Mouse (Mus musculus): Measurements from ENCODE around the gene Ccdc85b. TPM values are rescaled to one million over a fixed set of nuclear protein-coding genes. Genes with fewer than 3 reads are reported as not detected.

Ccdc85b gene
- total RNA-seq, 2 experiments from 2014 or later, result 7.8 to 11.9 TPM

DNA sequence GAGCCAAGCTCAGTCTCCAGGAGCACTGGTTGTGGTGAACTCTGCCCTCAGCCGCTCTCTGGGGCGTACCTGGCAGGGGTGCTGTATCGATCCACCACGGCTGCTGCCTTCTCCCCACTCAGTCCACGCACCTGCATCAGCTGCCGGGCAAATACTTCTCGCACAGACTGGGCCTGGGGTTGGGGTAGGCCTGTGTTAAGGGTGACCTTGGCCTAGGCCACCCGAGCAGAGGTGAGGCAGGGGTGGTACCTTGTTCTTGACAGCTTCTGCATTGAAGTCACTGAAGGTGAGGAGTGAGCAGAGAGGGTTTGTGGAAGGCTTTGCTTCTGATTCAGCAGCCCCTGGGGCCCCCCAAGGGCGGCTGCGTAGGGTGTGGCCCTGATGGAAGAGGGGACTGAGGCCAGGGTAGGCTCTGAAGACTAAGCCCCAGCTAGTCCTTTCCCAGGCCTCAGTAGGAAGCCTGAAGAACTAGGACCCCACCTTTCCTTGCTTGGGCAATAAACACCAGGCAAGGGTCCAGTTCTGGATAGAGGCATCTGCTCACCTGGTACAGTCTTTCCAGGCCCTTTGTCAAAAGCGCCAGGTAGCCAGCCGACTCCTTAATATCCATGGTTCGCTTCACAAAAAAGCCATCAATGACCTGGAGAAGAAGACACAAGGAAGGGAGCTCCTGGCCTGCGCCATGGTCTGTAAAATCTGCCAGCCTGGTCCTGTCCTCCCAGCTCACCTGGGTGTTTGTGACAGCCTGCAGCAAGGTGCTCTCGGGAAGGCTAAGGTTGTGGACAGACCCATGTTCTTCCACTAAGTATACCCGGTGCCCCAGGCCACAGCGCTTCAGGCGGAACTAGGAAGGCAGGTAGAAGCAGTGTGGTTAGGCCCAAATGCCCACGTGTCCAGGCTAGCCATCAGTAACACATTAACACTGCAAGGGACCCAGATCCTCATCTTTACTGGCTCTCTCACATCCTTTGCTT is 26.0 kb upstream of the Ccdc85b start:
- intact Hi-C loops (cut with DNase I), result no loop called here
- no peak for DNase-seq (ENCODE audit: low spot score)

GRCm38 (mm10) chr19:5481398-5481797 is 23.7 kb upstream of the Ccdc85b start:
- DNase-seq (ENCODE audit: low spot score), result no peak
- intact Hi-C loops (cut with DNase I), result no loop called here

DNA sequence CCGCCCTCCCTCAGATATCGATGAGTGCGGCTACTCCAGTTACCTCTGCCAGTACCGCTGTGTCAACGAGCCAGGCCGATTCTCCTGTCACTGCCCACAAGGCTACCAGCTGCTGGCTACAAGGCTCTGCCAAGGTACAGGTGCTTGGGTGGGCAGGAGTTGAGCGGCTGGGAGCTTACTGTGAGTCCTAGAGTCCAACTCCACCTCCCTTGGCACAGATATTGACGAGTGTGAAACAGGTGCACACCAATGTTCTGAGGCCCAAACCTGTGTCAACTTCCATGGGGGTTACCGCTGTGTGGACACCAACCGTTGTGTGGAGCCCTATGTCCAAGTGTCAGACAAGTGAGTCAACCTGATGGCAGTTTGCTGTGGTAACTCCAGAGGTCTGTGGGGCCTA is 22.3 kb upstream of the Ccdc85b start:
- no peak for DNase-seq (ENCODE audit: low spot score)
- intact Hi-C loops (cut with DNase I), result no loop called here

DNA sequence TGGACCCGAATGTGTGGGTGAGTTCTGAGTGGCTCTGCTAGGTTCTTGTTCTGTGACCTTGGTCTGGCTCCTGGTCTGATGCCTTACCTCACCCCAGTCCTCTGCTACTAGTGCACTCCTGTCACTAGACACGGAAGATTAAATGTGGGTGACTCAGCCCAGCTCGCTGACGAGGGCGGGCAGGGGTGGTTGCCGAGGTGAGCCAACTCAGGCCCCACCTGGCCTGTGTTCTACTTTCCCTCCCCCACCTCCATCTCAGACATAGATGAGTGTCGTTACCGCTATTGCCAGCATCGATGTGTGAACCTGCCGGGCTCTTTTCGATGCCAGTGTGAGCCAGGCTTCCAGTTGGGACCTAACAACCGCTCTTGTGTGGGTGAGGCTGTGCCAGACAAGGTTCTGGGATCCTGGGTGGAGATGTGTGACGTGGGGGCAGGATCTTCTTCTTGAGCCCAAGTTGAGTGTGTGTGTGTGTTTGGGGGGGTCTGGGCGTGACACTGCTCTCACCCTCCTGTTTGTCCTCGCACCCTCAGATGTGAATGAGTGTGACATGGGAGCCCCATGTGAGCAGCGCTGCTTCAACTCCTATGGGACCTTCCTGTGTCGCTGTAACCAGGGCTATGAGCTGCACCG is 20.1 kb upstream of the Ccdc85b start:
- DNase-seq (ENCODE audit: low spot score), result no peak
- intact Hi-C loops (cut with DNase I), result no loop called here

DNA sequence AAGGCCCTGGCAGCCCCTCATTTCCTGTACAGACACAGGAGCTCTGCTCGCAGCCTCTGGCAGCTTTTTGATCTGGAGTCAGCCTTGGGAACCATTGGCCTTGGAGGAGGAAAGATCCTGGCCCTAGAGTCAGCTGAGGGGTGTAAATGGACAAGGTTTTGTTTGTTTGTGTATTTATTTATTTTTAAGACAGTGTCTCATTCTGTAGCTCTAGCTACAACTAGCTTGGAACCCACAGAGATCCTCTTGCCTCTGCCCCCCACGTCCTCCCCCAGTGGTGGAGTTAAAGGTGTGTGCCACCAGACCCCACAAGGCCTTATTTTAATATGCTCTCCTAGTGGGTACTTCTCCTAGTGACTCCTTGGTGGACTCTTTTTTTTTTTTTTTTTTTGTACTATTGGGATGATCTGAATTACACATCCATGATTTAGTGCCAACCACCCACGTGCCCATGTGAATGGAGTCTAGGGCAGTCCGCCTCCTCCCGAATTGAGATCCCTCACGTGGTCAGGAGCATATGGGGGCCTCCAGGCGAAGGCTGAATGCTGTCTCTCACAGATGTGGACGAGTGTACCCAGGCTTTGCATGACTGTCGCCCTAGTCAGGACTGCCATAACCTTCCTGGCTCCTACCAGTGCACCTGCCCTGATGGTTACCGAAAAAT is 19.4 kb upstream of the Ccdc85b start:
- no peak for DNase-seq (ENCODE audit: low spot score)
- intact Hi-C loops (cut with DNase I), result no loop called here

DNA sequence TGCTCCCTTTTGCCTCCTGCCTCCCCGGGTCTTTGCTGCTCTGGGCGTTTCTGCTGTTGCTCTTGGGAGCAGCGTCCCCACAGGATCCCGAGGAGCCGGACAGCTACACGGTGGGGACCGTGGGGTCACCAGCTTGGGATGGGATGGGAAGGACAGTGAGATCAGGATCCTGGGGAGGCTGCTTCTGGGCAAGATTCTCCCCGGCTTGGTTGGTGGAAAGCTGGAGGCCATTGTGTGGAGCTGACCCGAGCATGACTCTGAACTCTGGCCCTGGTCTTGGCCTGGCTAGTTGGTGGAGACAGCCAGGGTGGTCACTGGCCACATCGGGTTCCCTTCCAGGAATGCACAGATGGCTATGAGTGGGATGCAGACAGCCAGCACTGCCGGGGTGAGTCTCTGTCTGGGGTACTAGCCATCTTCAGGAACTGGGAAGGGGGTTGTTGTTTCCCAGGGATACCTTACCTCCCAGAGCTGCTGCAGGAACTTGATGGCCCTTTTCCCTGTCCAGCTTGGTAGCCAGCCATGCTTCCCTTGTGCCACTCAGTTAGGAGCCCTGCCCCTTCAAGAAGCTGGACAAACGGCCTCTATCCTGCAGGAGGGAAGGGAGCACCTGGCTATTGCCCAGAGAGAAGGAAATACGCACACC is 17.5 kb upstream of the Ccdc85b start:
- DNase-seq (ENCODE audit: low spot score), result no peak
- intact Hi-C loops (cut with DNase I), result no loop called here

GRCm38 (mm10) chr19:5474281-5475068 is 16.8 kb upstream of the Ccdc85b start:
- no peak for DNase-seq (ENCODE audit: low spot score)
- intact Hi-C loops (cut with DNase I), result no loop called here

DNA sequence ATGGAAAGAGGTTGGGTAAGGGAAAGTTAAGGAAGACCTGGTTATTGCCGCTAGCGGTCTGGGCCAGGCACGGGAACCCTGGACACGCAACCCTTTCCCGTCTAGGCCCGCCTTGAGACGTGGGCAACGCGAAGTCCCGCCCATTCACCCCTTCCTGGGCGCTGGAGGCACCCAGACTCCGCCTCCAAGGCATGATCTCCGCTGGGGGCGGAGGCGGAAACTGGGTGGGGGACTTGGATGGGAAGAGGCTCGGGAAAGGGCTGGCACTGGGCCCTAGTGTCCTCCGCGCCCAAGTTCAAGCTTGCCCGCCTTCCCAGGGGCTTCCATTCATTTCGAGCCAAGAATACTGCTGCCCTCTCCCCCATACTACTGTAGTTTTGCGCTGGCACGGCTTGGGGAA is 16.0 kb upstream of the Ccdc85b start, which contains the start of gene Efemp2:
Gene Efemp2, plus strand, starts transcription at position 235 of the 400 bp plus-strand sequence.
- intact Hi-C loops (cut with DNase I), result no loop called here

GRCm38 (mm10) chr19:5472857-5473256 is 15.2 kb upstream of the Ccdc85b start:
- intact Hi-C loops (cut with DNase I), result no loop called here
- DNase-seq (ENCODE audit: low spot score), result no peak

More for the DNA sequence above, 16.0 kb upstream of the Ccdc85b start, which contains the start of gene Efemp2:
- DNase-seq (ENCODE audit: low spot score), result peak; percentile 78

GRCm38 (mm10) chr19:5471846-5472245 is 14.2 kb upstream of the Ccdc85b start:
- DNase-seq (ENCODE audit: low spot score), result no peak
- intact Hi-C loops (cut with DNase I), result no loop called here

- intact Hi-C loops (cut with DNase I), result no loop called here
- DNase-seq (ENCODE audit: low spot score), result no peak
These were observed 10.7 kb upstream of the Ccdc85b start, which contains the start of gene Ctsw for GRCm38 (mm10) chr19:5468374-5468773. TSS of gene Ctsw (minus strand) at chr19:5468507.

DNA sequence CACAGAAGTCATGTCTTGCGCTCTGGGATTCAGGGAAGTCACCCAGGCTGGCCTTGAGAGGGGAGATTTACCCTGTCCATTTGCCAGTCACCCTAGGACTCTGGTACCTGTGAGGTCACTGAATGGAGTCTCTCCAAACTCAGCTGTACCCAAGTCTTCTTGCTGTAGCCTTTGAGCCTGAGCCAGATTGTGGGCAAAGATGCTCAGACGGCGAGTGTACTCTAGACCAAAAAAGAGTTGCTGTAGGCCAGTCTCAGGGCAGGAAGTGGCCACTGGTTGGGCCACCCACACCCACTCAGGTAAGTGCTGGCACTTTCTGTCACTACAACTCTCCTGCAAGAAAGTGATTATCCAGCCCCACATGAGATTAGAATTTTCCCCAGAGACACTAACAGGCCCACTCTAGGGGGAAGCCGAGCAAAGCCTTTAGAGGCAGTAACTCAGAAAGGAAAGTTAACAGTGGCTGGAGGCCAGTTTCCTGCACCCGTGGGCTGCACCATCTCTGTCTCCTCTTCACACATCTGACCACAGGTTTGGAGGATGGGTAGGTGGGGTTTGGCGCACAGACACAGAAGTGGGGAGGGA is 9.3 kb upstream of the Ccdc85b start:
- intact Hi-C loops (cut with DNase I), result no loop called here
- no peak for DNase-seq (ENCODE audit: low spot score)

DNA sequence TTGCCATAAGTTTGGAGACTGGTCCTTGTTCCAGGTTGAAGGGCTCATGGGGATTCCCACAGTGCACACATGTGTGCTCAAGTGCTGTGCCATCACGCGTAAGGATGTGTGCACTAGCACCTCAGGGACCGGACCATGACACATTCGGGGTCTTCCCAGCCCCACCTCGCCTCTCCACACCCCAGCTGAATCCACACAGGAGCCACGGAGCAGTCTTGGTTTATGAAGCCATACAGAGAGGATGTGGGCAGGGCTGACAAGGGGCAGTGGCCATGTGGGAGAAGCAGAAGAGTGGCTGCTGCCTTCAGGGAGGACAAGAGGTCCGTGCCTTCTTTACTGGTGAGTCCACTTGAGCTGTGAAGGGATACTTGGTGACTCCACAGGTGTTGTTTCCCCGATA is 7.3 kb upstream of the Ccdc85b start:
- DNase-seq (ENCODE audit: low spot score), result no peak
- intact Hi-C loops (cut with DNase I), result loop anchor here (2.0 kb wide), 1 partner anchor 22 kb away; no protein-coding TSS in a partner anchor

GRCm38 (mm10) chr19:5463791-5464562 is 6.3 kb upstream of the Ccdc85b start:
- no peak for DNase-seq (ENCODE audit: low spot score)
- intact Hi-C loops (cut with DNase I), result loop anchor here (2.0 kb wide), 1 partner anchor 23 kb away; no protein-coding TSS in a partner anchor

DNA sequence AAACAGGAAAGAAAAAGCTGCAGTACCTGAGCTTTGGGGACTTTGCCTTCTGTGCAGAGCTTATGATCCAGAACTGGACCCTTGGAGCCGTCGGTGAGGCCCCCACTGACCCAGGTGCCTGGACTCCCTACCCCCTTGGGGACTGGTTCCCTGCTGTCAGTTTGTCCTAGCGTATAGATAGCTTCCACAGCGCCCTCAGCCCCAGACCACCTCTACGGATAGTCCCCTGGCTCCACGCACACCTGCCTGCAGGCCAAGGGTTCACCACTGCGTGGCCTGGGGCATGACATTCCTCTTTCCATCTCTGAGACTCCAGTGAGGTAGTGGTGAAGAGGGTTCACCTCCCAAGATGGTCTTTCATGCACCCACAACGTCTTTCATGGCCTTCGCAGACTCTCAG is 5.5 kb upstream of the Ccdc85b start:
- no peak for DNase-seq (ENCODE audit: low spot score)
- intact Hi-C loops (cut with DNase I), result no loop called here

- intact Hi-C loops (cut with DNase I), result no loop called here
- no peak for DNase-seq (ENCODE audit: low spot score)
These were observed 3.7 kb upstream of the Ccdc85b start for GRCm38 (mm10) chr19:5461411-5461810.

DNA sequence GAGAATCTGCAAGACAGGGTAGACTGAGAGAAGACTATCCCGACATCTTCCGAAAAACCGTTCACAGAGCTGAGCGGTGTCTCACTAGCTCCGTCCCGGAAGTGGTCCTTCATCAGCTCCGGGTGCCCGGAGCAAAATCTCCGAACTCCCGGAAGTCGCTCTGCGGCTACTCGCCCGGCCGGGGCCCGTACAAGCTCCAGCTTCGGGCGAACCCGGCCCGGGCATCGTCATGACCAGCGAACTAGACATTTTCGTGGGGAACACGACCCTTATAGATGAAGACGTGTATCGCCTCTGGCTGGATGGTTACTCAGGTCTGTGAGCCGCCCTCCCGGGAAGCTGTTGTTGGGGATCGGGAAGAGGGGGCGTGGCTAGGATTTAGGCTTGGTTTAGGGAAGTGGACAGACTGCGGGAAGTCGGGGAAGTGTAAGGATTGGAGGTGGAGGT is 2.8 kb upstream of the Ccdc85b start, which contains the start of gene Fibp:
Gene Fibp, plus strand, starts transcription at position 151 of the 447 bp plus-strand sequence.
- peak; percentile 78 for DNase-seq (ENCODE audit: low spot score)
- intact Hi-C loops (cut with DNase I), result no loop called here

- no peak for DNase-seq (ENCODE audit: low spot score)
- intact Hi-C loops (cut with DNase I), result no loop called here
These were observed 2.2 kb upstream of the Ccdc85b start for GRCm38 (mm10) chr19:5459896-5460295.

Measured in heart, postnatal 25 days (tissue).